Mouse (Mus musculus) CD4-positive, CD25-positive, alpha-beta regulatory T cell, adult 4 months (primary cell): ENCODE data around the gene Nxnl1. TPM values are rescaled to one million over a fixed set of nuclear protein-coding genes. Genes with fewer than 3 reads are reported as not detected.

Experiments
- ATAC-seq: one replicate; pipeline ENCODE4 v1.8.0; 2017
- polyA plus RNA-seq, 2 experiments: library from polyadenylated mRNA; unstranded; fragments of 100-300 nt; shearing (Covaris generic); gene quantifications; one replicate each; pipeline ENCODE4 v1.2.1; 2017

Gene Nxnl1
- polyA plus RNA-seq, result not detected

- ATAC-seq, result no peak
These were observed at the start of gene Nxnl1 for GRCm38 (mm10) chr8:71566501-71566900. Gene Nxnl1, minus strand, starts transcription at chr8:71566601.

- no peak for ATAC-seq
These were observed 47.0 kb upstream of the Nxnl1 start for GRCm38 (mm10) chr8:71613418-71613817.

- no peak for ATAC-seq
These were observed 45.7 kb upstream of the Nxnl1 start for GRCm38 (mm10) chr8:71612141-71612540.

GRCm38 (mm10) chr8:71610822-71611651 lies 44.6 kb upstream of the Nxnl1 start, which contains the start of gene Colgalt1:
Gene Colgalt1, plus strand, starts transcription at chr8:71610998.
- ATAC-seq, result peak; percentile 99

DNA sequence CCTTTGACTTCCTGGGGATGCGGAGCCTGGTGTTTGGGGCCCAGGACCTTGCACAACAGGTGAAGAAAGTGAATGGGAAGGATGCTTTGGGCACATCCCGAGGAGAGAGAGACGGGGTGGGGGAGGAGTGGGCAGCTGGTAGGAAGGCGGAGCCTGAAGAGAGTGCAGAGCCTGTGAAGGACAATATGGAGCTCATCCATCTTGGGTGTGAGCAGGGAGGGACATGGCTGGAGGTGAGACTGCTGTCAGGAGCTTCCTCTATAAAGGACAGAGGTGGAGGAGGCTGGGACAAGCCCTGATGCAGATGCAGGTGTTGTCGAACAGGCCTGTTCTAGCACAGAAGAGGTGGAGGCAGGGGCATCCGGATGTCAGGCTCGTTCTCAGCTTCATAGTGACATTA lies 37.6 kb upstream of the Nxnl1 start:
- ATAC-seq, result no peak

GRCm38 (mm10) chr8:71602666-71603334 lies 36.4 kb upstream of the Nxnl1 start:
- no peak for ATAC-seq

- peak; percentile 62 for ATAC-seq
These were observed 35.7 kb upstream of the Nxnl1 start for GRCm38 (mm10) chr8:71601939-71602665.

GRCm38 (mm10) chr8:71598841-71599240 lies 32.4 kb upstream of the Nxnl1 start:
- no peak for ATAC-seq

DNA sequence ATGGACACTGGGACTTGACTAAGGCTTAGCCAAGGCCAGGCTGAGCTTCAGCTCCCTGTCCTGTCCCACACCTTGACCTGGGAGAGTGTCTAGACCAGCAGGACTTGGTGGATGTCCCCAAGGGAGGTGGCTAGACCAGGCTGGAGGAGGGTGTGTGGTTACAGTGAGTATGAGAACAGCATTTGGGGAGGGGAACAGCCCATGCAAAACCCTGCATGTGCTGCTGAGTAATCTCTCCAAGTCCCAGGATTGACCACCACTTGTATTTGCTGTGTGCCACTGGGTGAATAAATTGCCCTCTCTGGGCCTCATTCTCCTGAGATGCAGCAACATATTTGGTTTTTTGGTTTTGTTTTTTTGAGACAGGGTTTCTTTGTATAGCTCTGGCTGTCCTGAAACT lies 32.0 kb upstream of the Nxnl1 start:
- no peak for ATAC-seq

- ATAC-seq, result no peak
These were observed 31.1 kb upstream of the Nxnl1 start, which contains the start of gene Fam129c for GRCm38 (mm10) chr8:71597451-71597850. Gene Fam129c, plus strand, starts transcription at chr8:71597648.

- ATAC-seq, result no peak
These were observed 30.4 kb upstream of the Nxnl1 start for GRCm38 (mm10) chr8:71596798-71597197.

GRCm38 (mm10) chr8:71596384-71596783 lies 30.0 kb upstream of the Nxnl1 start:
- no peak for ATAC-seq

DNA sequence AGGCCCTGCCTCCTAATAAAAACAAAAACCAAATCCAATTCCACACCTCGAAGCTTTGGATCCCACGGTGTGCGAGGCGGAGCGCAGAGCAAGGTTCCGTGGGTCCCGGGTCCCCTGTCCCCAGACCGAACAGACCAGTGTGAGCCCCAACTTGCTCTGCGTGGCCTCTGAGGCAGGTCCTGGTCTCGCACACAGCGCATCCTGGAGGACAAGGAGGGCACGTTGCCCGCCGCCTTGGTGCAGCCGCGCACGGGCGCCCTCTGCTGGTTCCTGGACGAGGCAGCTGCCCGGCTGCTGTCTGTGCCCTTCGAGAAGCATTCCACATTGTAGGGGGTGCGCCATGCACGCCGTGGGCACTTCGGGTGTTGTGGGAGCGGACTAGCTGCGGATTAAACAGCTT lies 29.5 kb upstream of the Nxnl1 start:
- ATAC-seq, result peak; percentile 41

DNA sequence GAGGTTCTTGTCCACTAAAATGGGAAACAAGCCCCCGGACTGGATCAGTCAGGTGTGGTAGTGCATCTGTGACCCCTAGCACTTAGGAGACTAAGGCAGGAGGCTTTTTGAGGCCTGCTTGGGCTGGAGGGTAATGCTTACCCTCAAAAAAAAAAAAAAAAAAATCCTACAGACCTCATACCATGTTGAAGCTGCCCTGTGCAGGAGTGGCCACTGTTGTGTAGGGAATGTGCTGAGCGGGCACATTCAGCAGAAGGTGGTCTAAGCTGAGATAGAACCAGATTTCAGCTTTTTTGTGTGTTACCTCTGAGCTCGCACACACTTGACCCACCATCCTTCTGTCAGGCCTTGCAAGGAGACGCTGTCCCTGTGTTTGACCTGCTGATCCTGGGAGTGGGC lies 27.9 kb upstream of the Nxnl1 start:
- no peak for ATAC-seq

DNA sequence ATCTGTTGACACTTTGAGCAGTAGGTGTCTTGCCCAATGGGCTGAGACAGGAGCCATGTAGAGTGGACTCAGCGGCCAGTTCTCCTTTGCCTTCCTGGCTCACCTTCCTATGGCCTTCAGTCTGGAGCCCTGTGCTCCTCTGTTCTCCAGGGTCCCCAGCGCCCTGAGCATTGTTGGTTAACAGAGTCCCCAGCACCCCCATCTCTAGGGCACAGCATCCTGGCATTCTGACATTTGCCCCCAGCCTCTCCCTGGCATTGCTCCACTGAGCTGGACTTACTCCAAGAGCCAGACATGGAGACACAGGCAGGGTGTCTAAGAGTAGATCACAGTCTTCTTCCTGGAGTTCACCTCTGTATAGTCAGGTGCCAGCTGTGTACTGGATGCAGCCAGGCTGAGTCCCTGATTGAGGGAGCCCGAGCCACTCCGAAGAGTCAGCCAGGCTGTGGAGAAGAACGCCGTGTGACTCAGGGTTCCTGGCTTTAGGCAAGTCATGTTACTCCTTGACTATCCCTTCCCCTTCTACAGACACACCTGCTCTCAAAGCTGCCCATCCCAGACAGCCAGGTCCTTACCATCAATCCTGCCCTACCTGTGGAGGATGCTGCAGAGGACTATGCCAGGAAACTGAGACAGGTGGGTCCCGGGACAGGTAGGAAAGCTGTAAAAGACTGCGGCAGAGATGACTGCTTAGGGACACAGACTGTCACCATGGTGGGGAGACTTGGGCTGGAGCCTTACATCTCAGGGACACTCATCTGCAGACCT lies 27.3 kb upstream of the Nxnl1 start:
- ATAC-seq, result no peak

GRCm38 (mm10) chr8:71592374-71593170 lies 26.2 kb upstream of the Nxnl1 start:
- peak; percentile 43 for ATAC-seq

GRCm38 (mm10) chr8:71591471-71592373 lies 25.3 kb upstream of the Nxnl1 start, which contains the start of gene Pgls:
Gene Pgls, plus strand, starts transcription at chr8:71592176.
- peak; percentile 84 for ATAC-seq

- no peak for ATAC-seq
These were observed 24.6 kb upstream of the Nxnl1 start for GRCm38 (mm10) chr8:71591017-71591416.

- ATAC-seq, result no peak
These were observed 22.4 kb upstream of the Nxnl1 start for GRCm38 (mm10) chr8:71588762-71589161.

DNA sequence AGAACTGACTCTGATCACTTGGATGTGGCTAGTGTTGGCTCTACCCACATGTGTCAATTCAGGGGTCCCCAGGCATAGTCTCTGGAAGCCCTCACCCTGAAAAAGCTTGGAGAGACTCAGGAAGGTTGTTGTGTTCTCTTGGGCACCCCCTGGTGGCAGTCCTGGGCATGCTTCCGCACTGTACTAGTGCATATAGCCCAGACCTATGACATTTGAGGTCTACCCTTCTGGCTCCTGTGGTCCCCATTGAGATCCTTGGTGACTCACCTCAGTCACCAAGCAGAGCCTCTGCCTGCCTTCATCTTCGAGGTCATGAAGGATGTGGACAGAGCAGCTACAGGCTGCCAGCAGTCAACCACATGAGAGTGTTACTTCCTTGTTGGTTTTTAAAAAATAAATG lies 20.5 kb upstream of the Nxnl1 start:
- ATAC-seq, result no peak
